Mouse (Mus musculus): Measurements from ENCODE around the gene Upf1. TPM values are rescaled to one million over a fixed set of nuclear protein-coding genes. Genes with fewer than 3 reads are reported as not detected.

The Upf1 gene
- polyA plus RNA-seq, 1 experiment from 2014 or later, result 19.8 TPM

DNA sequence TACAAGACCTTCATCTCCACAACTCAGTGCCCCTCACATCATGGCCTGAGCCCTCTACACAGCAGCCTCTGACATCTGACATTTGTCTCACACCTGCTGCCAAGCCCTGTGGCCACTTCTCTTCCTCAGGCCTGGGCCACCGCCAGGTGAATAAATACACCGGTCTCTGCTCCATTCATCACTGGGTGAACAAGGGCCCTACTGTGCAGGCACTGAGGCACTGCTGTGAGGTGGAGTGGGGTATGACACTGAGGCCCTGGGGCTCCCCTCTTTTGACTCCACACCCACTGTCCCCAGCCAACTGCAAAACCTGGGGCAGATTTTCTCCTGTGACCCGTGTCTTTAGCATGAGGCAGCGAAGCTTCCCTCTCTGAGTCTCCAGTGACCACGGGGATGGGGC lies 13.5 kb upstream of the Upf1 start:
- Histone ChIP-seq H3K9ac (ENCODE audit: low read length) (no peak overlapping the region), H3K4me3 (ENCODE audit: low read depth, low read length) (no peak overlapping the region), H3K4me1 (ENCODE audit: control insufficient read depth, insufficient read depth, low read length) (no peaks in the 10 kb centered on the region), H3K27ac (ENCODE audit: low read depth, low read length) (no peak overlapping the region), H3K9me3 (ENCODE audit: control insufficient read depth, low read length) (no peaks in the 10 kb centered on the region), H3K27me3 (ENCODE audit: control insufficient read depth, insufficient read depth, low read length) (peaks cover 3% of the 10 kb centered on the region; the same call in 1 of the 2 replicates), H3K4me2 (no peak overlapping the region), H3K36me3 (ENCODE audit: control insufficient read depth, insufficient read depth, low read length) (no peaks in the 10 kb centered on the region)
- no peak for ATAC-seq (ENCODE audit: low FRiP score)
- DNase-seq (ENCODE audit: low spot score, missing footprints), result no peak
- WGBS, result 67% methylated on average over 5 of the region's 5 CpGs

DNA sequence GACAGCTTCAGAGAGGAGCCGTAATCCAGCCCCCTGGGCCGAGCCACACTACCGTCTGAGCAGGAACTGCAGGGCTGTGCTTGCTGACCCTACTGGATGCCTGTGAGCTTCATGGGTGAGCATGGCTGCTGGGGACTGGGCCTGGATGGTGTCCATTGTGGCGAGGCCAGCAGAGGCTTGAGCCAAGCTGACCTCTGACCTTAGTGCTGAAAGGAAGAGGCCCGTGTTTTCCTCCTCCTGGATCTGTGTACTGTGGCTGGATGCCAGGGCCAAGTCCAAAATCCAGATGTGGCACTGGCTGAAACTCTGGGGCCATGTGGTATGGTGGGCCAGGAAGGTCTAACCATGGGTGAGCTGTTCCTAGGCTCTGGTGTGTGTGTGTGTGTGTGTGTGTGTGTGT lies 11.0 kb upstream of the Upf1 start:
- WGBS, result 22% methylated on average over 5 of the region's 5 CpGs
- H3K4me3 ChIP-seq (ENCODE audit: low read depth, low read length), result no peak overlapping the region
- H3K4me2 ChIP-seq, result no peak overlapping the region
- no peaks in the 10 kb centered on the region for H3K4me1 ChIP-seq (ENCODE audit: control insufficient read depth, insufficient read depth, low read length)
- no peak overlapping the region for H3K9ac ChIP-seq (ENCODE audit: low read length)
- H3K27me3 ChIP-seq (ENCODE audit: control insufficient read depth, insufficient read depth, low read length), result no peaks in the 10 kb centered on the region
- ATAC-seq (ENCODE audit: low FRiP score) (no peak), DNase-seq (ENCODE audit: low spot score, missing footprints) (no peak)
- no peaks in the 10 kb centered on the region for H3K9me3 ChIP-seq (ENCODE audit: control insufficient read depth, low read length)
- H3K36me3 ChIP-seq (ENCODE audit: control insufficient read depth, insufficient read depth, low read length), result no peaks in the 10 kb centered on the region
- no peak overlapping the region for H3K27ac ChIP-seq (ENCODE audit: low read depth, low read length)

DNA sequence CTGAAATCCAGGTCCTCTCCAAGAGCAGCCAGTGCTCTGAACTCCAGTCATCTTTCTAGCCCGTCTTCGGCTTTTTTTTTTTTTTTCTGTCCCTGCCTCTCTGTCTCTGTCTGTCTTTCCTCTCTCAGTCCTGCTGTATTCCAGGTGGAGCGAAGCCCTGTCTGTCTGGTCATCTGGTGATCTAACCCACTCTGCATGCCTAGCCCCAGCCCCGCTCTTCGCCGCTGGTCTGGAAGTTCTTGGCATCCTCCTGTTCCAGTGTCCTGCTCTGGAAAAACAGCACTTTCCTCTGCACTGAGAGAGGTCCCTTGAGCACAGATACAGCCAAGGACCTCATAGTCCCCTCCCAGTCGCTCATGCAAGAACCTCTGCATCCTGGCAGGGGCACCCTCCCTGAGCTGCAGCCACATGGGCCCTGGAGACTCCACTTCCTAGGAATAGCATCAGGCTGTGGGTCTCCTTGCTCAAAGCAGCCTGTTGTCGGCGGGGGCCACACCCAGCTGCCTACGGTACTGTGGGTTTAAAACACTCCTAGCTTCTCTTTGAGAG lies 8.5 kb upstream of the Upf1 start:
- DNase-seq (ENCODE audit: low spot score, missing footprints) (no peak), ATAC-seq (ENCODE audit: low FRiP score) (no peak)
- Histone ChIP-seq H3K4me3 (ENCODE audit: low read depth, low read length) (no peak overlapping the region), H3K4me1 (ENCODE audit: control insufficient read depth, insufficient read depth, low read length) (no peaks in the 10 kb centered on the region), H3K27ac (ENCODE audit: low read depth, low read length) (no peak overlapping the region), H3K4me2 (no peak overlapping the region), H3K9ac (ENCODE audit: low read length) (no peak overlapping the region), H3K27me3 (ENCODE audit: control insufficient read depth, insufficient read depth, low read length) (no peaks in the 10 kb centered on the region), H3K36me3 (ENCODE audit: control insufficient read depth, insufficient read depth, low read length) (no peaks in the 10 kb centered on the region), H3K9me3 (ENCODE audit: control insufficient read depth, low read length) (no peaks in the 10 kb centered on the region)
- WGBS, result 80% methylated on average over 10 of the region's 10 CpGs

DNA sequence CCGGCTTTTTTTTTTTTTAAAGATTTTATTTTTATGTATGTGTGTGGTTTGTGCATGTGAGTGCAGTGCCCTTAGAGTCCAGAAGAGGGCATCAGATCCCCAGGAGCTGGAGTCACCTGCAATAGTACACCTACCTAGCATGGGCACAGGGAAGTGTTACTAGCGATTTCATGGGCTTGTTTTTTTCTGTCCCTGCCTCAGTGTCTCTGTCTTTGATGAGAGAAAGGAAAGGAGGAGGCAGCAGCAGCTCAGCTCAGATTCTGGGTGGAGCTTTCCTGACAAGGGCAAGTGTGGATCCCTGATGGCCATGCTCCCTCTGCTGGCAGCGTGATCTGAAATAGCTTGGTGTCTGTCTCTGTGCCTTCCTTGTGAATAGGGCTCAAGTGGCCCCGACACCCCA lies 7.7 kb upstream of the Upf1 start:
- Histone ChIP-seq H3K27me3 (ENCODE audit: control insufficient read depth, insufficient read depth, low read length) (no peaks in the 10 kb centered on the region), H3K9ac (ENCODE audit: low read length) (no peak overlapping the region), H3K4me1 (ENCODE audit: control insufficient read depth, insufficient read depth, low read length) (no peaks in the 10 kb centered on the region), H3K27ac (ENCODE audit: low read depth, low read length) (no peak overlapping the region), H3K9me3 (ENCODE audit: control insufficient read depth, low read length) (no peaks in the 10 kb centered on the region), H3K4me3 (ENCODE audit: low read depth, low read length) (no peak overlapping the region), H3K4me2 (no peak overlapping the region), H3K36me3 (ENCODE audit: control insufficient read depth, insufficient read depth, low read length) (no peaks in the 10 kb centered on the region)
- 51% methylated on average over 4 of the region's 4 CpGs for WGBS
- DNase-seq (ENCODE audit: low spot score, missing footprints), result no peak
- ATAC-seq (ENCODE audit: low FRiP score), result no peak

DNA sequence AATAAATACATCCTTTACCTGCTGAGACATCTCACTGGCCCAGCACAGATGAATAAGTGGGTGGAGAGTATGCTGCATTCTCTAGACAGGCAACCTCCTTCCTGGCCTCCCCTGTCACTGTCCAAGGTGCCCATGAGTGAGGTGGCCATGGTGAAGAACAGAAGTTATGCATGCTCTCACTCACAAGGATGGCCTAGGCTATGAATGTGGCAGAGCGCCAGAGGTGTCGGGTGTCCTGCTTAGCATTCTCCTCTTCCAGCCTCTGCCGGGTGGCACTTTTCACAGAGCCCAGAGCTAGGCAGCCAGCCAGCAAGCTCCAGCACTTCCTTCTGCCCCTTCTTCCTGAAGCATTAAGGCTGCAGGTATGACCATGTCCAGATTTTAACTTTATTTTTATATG lies 6.3 kb upstream of the Upf1 start:
- DNase-seq (ENCODE audit: low spot score, missing footprints) (no peak), ATAC-seq (ENCODE audit: low FRiP score) (no peak)
- no peak overlapping the region for H3K9ac ChIP-seq (ENCODE audit: low read length)
- WGBS, result 49% methylated on average over 3 of the region's 3 CpGs
- H3K9me3 ChIP-seq (ENCODE audit: control insufficient read depth, low read length), result no peaks in the 10 kb centered on the region
- no peak overlapping the region for H3K4me2 ChIP-seq
- no peaks in the 10 kb centered on the region for H3K4me1 ChIP-seq (ENCODE audit: control insufficient read depth, insufficient read depth, low read length)
- H3K27me3 ChIP-seq (ENCODE audit: control insufficient read depth, insufficient read depth, low read length), result no peaks in the 10 kb centered on the region
- H3K27ac ChIP-seq (ENCODE audit: low read depth, low read length), result no peak overlapping the region
- H3K4me3 ChIP-seq (ENCODE audit: low read depth, low read length), result no peak overlapping the region
- H3K36me3 ChIP-seq (ENCODE audit: control insufficient read depth, insufficient read depth, low read length), result no peaks in the 10 kb centered on the region

DNA sequence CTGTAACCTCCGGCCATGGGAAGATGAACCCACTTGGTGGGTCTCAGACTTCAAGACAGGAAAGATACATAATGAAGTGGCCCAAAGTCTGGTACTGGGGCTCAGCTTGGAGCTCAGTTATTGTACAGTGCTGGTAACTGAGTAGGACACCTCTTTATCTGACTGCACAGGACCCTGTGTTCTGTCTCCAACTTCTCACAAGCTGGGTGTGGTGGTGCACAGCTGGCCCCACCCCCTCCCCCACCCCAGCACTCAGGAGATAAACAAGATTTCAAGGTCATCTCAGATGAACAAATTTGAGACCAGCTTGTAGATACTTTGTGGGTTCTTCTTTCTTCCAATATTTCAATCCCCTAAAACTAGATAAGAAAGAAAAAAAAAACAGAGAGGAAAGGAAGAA lies 3.0 kb upstream of the Upf1 start:
- WGBS, result 81% methylated on average over 1 of the region's 1 CpGs
- H3K27ac ChIP-seq (ENCODE audit: low read depth, low read length), result no peak overlapping the region
- ATAC-seq (ENCODE audit: low FRiP score), result no peak

DNA sequence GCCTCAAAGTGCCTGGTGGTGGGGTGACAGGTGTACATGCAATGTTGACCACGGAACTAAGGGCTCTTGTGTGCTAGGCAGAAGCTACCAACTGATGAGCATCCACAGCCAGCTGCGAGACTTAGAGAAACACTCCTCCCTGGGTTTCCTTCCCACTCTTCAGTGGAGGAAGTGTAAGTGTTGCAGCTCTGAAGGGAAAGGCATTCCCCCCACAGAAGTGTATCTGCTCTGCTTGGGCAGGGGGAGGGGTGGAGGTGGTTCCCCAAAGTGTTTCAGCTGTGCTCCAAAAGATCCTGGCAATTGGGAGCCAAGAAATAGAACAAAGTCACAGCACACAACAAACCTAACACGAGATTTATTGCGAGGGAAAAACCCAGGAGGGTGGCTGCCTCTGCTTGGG lies 926 bp upstream of the Upf1 start:
- Histone ChIP-seq H3K27me3 (ENCODE audit: control insufficient read depth, insufficient read depth, low read length) (no peaks in the 10 kb centered on the region), H3K4me1 (ENCODE audit: control insufficient read depth, insufficient read depth, low read length) (peaks cover 25% of the 10 kb centered on the region), H3K36me3 (ENCODE audit: control insufficient read depth, insufficient read depth, low read length) (no peaks in the 10 kb centered on the region), H3K4me3 (ENCODE audit: low read depth, low read length) (peak overlapping the region; percentile 98), H3K4me2 (peak overlapping the region; percentile 64), H3K9ac (ENCODE audit: low read length) (peak overlapping the region; percentile 67), H3K27ac (ENCODE audit: low read depth, low read length) (peak overlapping the region; percentile 44), H3K9me3 (ENCODE audit: control insufficient read depth, low read length) (no peaks in the 10 kb centered on the region)
- no peak for ATAC-seq (ENCODE audit: low FRiP score)
- DNase-seq (ENCODE audit: low spot score, missing footprints), result no peak
- WGBS, result 72% methylated on average over 4 of the region's 4 CpGs

More for the DNA sequence above, 3.0 kb upstream of the Upf1 start:
- Histone ChIP-seq H3K9ac (ENCODE audit: low read length) (no peak overlapping the region), H3K9me3 (ENCODE audit: control insufficient read depth, low read length) (no peaks in the 10 kb centered on the region), H3K4me1 (ENCODE audit: control insufficient read depth, insufficient read depth, low read length) (peaks cover 19% of the 10 kb centered on the region), H3K36me3 (ENCODE audit: control insufficient read depth, insufficient read depth, low read length) (no peaks in the 10 kb centered on the region), H3K4me3 (ENCODE audit: low read depth, low read length) (no peak overlapping the region), H3K4me2 (no peak overlapping the region), H3K27me3 (ENCODE audit: control insufficient read depth, insufficient read depth, low read length) (no peaks in the 10 kb centered on the region)
- no peak for DNase-seq (ENCODE audit: low spot score, missing footprints)

DNA sequence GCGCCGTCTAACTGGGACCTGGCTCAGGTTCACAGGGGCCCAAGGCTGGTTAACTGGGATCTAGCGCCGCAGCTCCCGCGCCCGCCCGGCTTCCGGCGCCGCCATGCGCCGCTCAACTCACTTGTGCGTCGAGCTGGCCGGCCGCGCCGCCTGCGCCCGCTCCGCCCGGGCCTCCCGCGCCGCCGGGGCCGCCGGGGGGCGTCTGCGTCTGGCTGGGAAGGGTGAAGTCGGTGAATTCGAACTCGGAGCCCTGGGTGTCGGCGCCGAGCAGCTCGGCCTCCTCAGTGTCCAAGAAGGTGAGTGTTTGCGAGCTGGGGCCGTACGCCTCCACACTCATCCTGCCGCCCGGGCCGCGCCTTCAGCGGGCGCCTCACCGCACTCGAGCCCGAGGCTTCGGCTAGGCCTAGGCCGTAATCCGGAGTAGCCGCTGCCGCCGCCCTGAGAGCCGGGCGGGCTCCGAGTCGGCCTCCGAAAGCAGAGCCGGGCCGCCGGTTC lies 374 bp downstream of the Upf1 start:
- Histone ChIP-seq H3K4me2 (peak overlapping the region; percentile 100), H3K9ac (ENCODE audit: low read length) (peak overlapping the region; percentile 97), H3K27ac (ENCODE audit: low read depth, low read length) (peak overlapping the region; percentile 47), H3K4me1 (ENCODE audit: control insufficient read depth, insufficient read depth, low read length) (peaks cover 29% of the 10 kb centered on the region), H3K4me3 (ENCODE audit: low read depth, low read length) (peak overlapping the region; percentile 98), H3K27me3 (ENCODE audit: control insufficient read depth, insufficient read depth, low read length) (no peaks in the 10 kb centered on the region), H3K36me3 (ENCODE audit: control insufficient read depth, insufficient read depth, low read length) (peaks cover 4% of the 10 kb centered on the region; the same call in 1 of the 2 replicates), H3K9me3 (ENCODE audit: control insufficient read depth, low read length) (no peaks in the 10 kb centered on the region)
- WGBS, result under 1% methylated on average over 50 of the region's 64 CpGs
- DNase-seq (ENCODE audit: low spot score, missing footprints) (peak; percentile 95), ATAC-seq (ENCODE audit: low FRiP score) (peak; percentile 64)

DNA sequence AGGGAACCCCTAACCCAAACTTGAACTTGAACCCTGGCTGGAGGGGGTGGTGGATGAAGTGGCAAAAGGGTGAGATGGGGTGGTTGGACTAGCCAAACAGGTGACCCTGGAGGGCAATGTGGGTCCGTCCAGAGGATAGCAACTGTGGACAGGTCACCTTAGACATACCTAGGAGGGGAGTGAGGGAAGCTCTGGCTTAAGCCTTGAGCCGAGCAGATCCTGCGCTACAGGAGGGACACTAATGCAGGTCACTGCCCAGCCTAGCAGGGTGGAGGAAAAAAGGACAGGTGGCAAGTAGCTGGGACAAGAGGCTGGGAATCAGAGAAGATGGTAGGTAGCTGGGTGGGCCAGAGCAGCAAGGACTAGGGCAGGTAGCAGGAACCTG lies 1.1 kb downstream of the Upf1 start:
- Histone ChIP-seq H3K27ac (ENCODE audit: low read depth, low read length) (no peak overlapping the region), H3K9ac (ENCODE audit: low read length) (peak overlapping the region; percentile 97), H3K27me3 (ENCODE audit: control insufficient read depth, insufficient read depth, low read length) (no peaks in the 10 kb centered on the region), H3K9me3 (ENCODE audit: control insufficient read depth, low read length) (no peaks in the 10 kb centered on the region), H3K4me2 (peak overlapping the region; percentile 100), H3K36me3 (ENCODE audit: control insufficient read depth, insufficient read depth, low read length) (peaks cover 4% of the 10 kb centered on the region; the same call in 1 of the 2 replicates), H3K4me1 (ENCODE audit: control insufficient read depth, insufficient read depth, low read length) (peaks cover 29% of the 10 kb centered on the region), H3K4me3 (ENCODE audit: low read depth, low read length) (peak overlapping the region; percentile 98)
- DNase-seq (ENCODE audit: low spot score, missing footprints), result no peak
- no peak for ATAC-seq (ENCODE audit: low FRiP score)
- 41% methylated on average over 3 of the region's 3 CpGs for WGBS

Data from midbrain, embryonic 11.5 days (tissue).